Mouse (Mus musculus) thymus, adult 2 months (tissue): ENCODE measurements around the gene Klrb1c.

Experiments used
- CTCF ChIP-seq: fragments of 200-500 bp; IDR thresholded peaks from 2 replicates; pipeline ENCODE4 v1.5.1; 2012; ENCODE audit warnings: mild to moderate bottlenecking, control low read depth, low read length, moderate library complexity, borderline replicate concordance; ENCODE audit not compliant: control insufficient read depth, poor library complexity, insufficient read depth; ENCODE audit errors: extremely low read depth
- POLR2A ChIP-seq: fragments of 200-500 bp; IDR thresholded peaks from 2 replicates; pipeline ENCODE4 v1.6.1; 2012; ENCODE audit warnings: mild to moderate bottlenecking, low read length, control low read depth, moderate library complexity; ENCODE audit not compliant: control insufficient read depth, poor library complexity, insufficient read depth; ENCODE audit errors: extremely low read depth

- TF ChIP-seq CTCF (no peak), POLR2A (no peak)
These were observed 54.1 kb downstream of the Klrb1c start for GRCm38 (mm10) chr6:128734896-128735295.
